ENCODE assay signal across 16 mouse cellular contexts in the genomic region with DNA sequence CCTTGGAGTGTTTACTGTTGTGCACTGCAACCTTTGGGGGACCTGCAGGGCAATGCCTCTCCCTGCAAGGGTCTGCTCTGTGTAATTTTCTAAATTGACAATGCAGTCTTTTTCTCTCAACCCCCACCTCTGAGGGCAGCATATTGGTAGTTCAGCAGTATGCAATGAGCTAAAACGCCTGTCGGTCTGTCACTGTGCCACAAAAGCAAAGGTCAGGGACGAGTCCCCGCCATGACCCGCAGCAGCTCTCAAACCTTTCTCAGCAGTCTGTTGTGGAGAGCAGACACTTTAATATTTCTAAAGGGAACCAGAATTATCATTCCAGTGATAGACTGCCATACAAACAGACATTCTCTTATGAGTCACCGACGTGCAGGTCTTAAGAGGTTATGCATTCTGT. TPM values are rescaled to one million over a fixed set of nuclear protein-coding genes. Genes with fewer than 3 reads are reported as not detected.
A peak's percentile ranks its signal among the peaks of the same experiment; 100 is the strongest.
DNase-seq lines count a peak whose midpoint lies in the region; ATAC-seq and TF ChIP-seq lines count a peak whose summit lies in the region.
"Had no signal": no experiment of that assay in that cellular context is flagged by ENCODE, and none has a peak within 500 bp of the region (broad histone marks: within the 10 kb centered on the region; RNA-seq: fewer than 3 reads in every experiment).

No protein-coding gene starts in this region.

- TF ChIP-seq CTCF in gastrocnemius, adult 2 months (IDR thresholded peaks at IDR 0.05) = no peak
- no peak for TF ChIP-seq CTCF in layer of hippocampus, adult 2 months (conservative IDR thresholded peaks at IDR 0.05)

- DNase-seq in gastrocnemius, adult 2 months = peak; percentile 70
- no peak for DNase-seq in gastrocnemius, postnatal 10 days
- no peak for DNase-seq in layer of hippocampus, adult 2 months (ENCODE audit: low spot score in 2 of 2)
- no peak for DNase-seq in layer of hippocampus, adult 9-10 months (ENCODE audit: low spot score)
- DNase-seq in NIH3T3 (ENCODE audit: low read depth) = peak; percentile 25
- DNase-seq in hindbrain, embryonic 14.5 days (ENCODE audit: low spot score) = no peak
- no peak for DNase-seq in thymus, postnatal 10 days (ENCODE audit: low spot score in 2 of 2)
- DNase-seq in right cerebral cortex, adult 18-20 months = no peak
- DNase-seq: heart, postnatal 10 days; thymus, postnatal 25 days had no signal

- no peaks in the 10 kb centered on the region for H3K36me3 ChIP-seq in hindbrain, embryonic 14.5 days (replicated peaks; ENCODE audit: control insufficient read depth, insufficient read depth)
- H3K36me3 ChIP-seq: embryonic facial prominence, embryonic 12.5 days had no signal

- no peak overlapping the region for H3K4me2 ChIP-seq in hindbrain, embryonic 14.5 days (replicated peaks)
- H3K4me2 ChIP-seq: embryonic facial prominence, embryonic 12.5 days had no signal

- no peaks in the 10 kb centered on the region for H3K27me3 ChIP-seq in hindbrain, embryonic 14.5 days (ENCODE audit: control insufficient read depth, insufficient read depth, low read length)
- H3K27me3 ChIP-seq: embryonic facial prominence, embryonic 12.5 days had no signal

- ATAC-seq in hindbrain, embryonic 14.5 days (ENCODE audit: low FRiP score) = no peak
- ATAC-seq: forebrain, embryonic 16.5 days had no signal

- peak overlapping the region; percentile 69 for H3K4me3 ChIP-seq in gastrocnemius, adult 2 months
- no peak overlapping the region for H3K4me3 ChIP-seq in layer of hippocampus, adult 2 months
- no peak overlapping the region for H3K4me3 ChIP-seq in hindbrain, embryonic 14.5 days (replicated peaks; ENCODE audit: low read length)
- H3K4me3 ChIP-seq: embryonic facial prominence, embryonic 12.5 days; myocyte had no signal

- H3K9me3 ChIP-seq in hindbrain, embryonic 14.5 days (ENCODE audit: control insufficient read depth, low read length) = no peaks in the 10 kb centered on the region
- H3K9me3 ChIP-seq: embryonic facial prominence, embryonic 12.5 days had no signal

- peaks cover 42% of the 10 kb centered on the region for H3K4me1 ChIP-seq in hindbrain, embryonic 14.5 days (replicated peaks; ENCODE audit: control insufficient read depth, insufficient read depth, low read length)

- 31% methylated on average over 7 of the region's 7 CpGs for WGBS in hindbrain, embryonic 14.5 days

- H3K9ac ChIP-seq in hindbrain, embryonic 14.5 days = no peak overlapping the region
- H3K9ac ChIP-seq: embryonic facial prominence, embryonic 12.5 days; liver, embryonic 14.5 days had no signal

- intact Hi-C loops in gastrocnemius, adult 2 months (cut with DNase I) = no loop called here

- peak overlapping the region; percentile 93 for H3K27ac ChIP-seq in gastrocnemius, adult 2 months
- peak overlapping the region; percentile 89 for H3K27ac ChIP-seq in layer of hippocampus, adult 2 months
- H3K27ac ChIP-seq in hindbrain, embryonic 14.5 days = peak overlapping the region; percentile 55; the same call in 1 of the 2 replicates
- H3K27ac ChIP-seq: embryonic facial prominence, embryonic 12.5 days; liver, embryonic 14.5 days had no signal

RNA-seq across cellular contexts. Expression of a gene that starts 11.2 kb away (rescaled TPM):
- 100 to 1,000 TPM; 181 to 192 TPM for total RNA-seq in gastrocnemius, adult 2 months (2021)
- total RNA-seq in gastrocnemius, postnatal 10 days (2021) = 100 to 1,000 TPM; 298 to 346 TPM
- 1,000 to 10,000 TPM; 2,133 to 2,202 TPM for total RNA-seq in layer of hippocampus, adult 2 months (2021)
- 2,858 and 2,871 TPM in 2 replicates for polyA plus RNA-seq in hindbrain, embryonic 14.5 days (2014; fragmentation: Nextera tagmentation; extraction: Ambion mirVana)

RNA-seq across cellular contexts. Expression of a gene that starts 30.4 kb away (rescaled TPM):
- total RNA-seq in gastrocnemius, adult 2 months (2021) = not detected
- total RNA-seq in gastrocnemius, postnatal 10 days (2021) = not detected
- total RNA-seq in layer of hippocampus, adult 2 months (2021) = not detected
- polyA plus RNA-seq in hindbrain, embryonic 14.5 days (2014; fragmentation: Nextera tagmentation; extraction: Ambion mirVana) = not detected in 2 replicates
- total RNA-seq: heart, postnatal 10 days; MEL had no signal
- polyA plus RNA-seq: C2C12; embryonic facial prominence, embryonic 12.5 days; forebrain, embryonic 16.5 days; liver, embryonic 14.5 days; myocyte had no signal

Comparison
In these comparisons a context has a peak if more than half of its experiments do, and no peak if none do; other contexts are left out.
1. DNase-seq: peak in gastrocnemius, adult 2 months (single experiment) and NIH3T3 (single experiment); none in gastrocnemius, postnatal 10 days (single experiment), layer of hippocampus, adult 2 months (0 of 2), layer of hippocampus, adult 9-10 months (single experiment), hindbrain, embryonic 14.5 days (single experiment), thymus, postnatal 10 days (0 of 2) and right cerebral cortex, adult 18-20 months (single experiment).
2. RNA of a gene that starts 11.2 kb away (total RNA-seq): 2,133 to 2,202 TPM in layer of hippocampus, adult 2 months; 298 to 346 TPM in gastrocnemius, postnatal 10 days and 181 to 192 TPM in gastrocnemius, adult 2 months; every median in the first group is over 4 times any median in the second.
3. Peak in every context shown above with its lines, with median percentiles within 50 percentile points of each other: H3K27ac ChIP-seq.